Mouse (Mus musculus) forebrain, embryonic 15.5 days (tissue): ENCODE data around the gene Sept10. TPM values are rescaled to one million over a fixed set of nuclear protein-coding genes. Genes with fewer than 3 reads are reported as not detected.

ENCODE experiments used
- ATAC-seq: fragments of 200-750 bp; cut with Nextera tagmentation; replicated peaks from 2 replicates; pipeline ENCODE4 v1.8.0; 2017; ENCODE audit warnings: mild to moderate bottlenecking, moderate TSS enrichment, moderate library complexity
- H3K27ac ChIP-seq: fragments of 300-500 bp; sonication (generic); replicated peaks from 2 replicates; pipeline ENCODE4 v1.5.1; 2015; ENCODE audit warnings: mild to moderate bottlenecking, inconsistent platforms
- H3K27me3 ChIP-seq: fragments of 300-500 bp; sonication (generic); 2 replicates; pipeline ENCODE4 v1.6.1; 2015; ENCODE audit warnings: inconsistent platforms
- H3K36me3 ChIP-seq: fragments of 300-500 bp; sonication (generic); 2 replicates; pipeline ENCODE4 v1.6.1; 2015; ENCODE audit warnings: mild to moderate bottlenecking, inconsistent platforms
- H3K4me1 ChIP-seq: fragments of 300-500 bp; sonication (generic); 2 replicates; pipeline ENCODE4 v1.6.1; 2015; ENCODE audit warnings: inconsistent platforms
- H3K4me2 ChIP-seq: fragments of 300-500 bp; sonication (generic); replicated peaks from 2 replicates; pipeline ENCODE4 v1.6.1; 2015; ENCODE audit warnings: mild to moderate bottlenecking, inconsistent platforms
- H3K4me3 ChIP-seq: fragments of 300-500 bp; sonication (generic); 2 replicates; pipeline ENCODE4 v1.5.1; 2015; ENCODE audit warnings: mild to moderate bottlenecking, inconsistent platforms
- H3K9ac ChIP-seq: fragments of 300-500 bp; sonication (generic); replicated peaks from 2 replicates; pipeline ENCODE4 v1.6.1; 2015; ENCODE audit warnings: mild to moderate bottlenecking, inconsistent platforms
- H3K9me3 ChIP-seq: fragments of 300-500 bp; sonication (generic); 2 replicates; pipeline ENCODE4 v1.6.1; 2016; ENCODE audit warnings: inconsistent platforms
- WGBS: fragments of 180-500 bp; shearing (Covaris S2); methylation state at CpG from one replicate; pipeline ENCODE4 v1.1.7; 2015; ENCODE audit warnings: mixed read lengths; 5-methylcytosine and 5-hydroxymethylcytosine counted together
- polyA plus RNA-seq: library from polyadenylated mRNA; unstranded; fragments of >200 nt; fragmentation: Nextera tagmentation; extraction: Ambion mirVana; gene quantifications from 2 replicates; pipeline ENCODE4 v1.2.1, GENCODE M21; 2015

Gene Sept10
- polyA plus RNA-seq, 1 experiment from 2014 or later = 25.2 TPM

GRCm38 (mm10) chr10:59223301-59223700, 1.7 kb upstream of the Sept10 start:
- H3K4me1 ChIP-seq = peaks cover 38% of the 10 kb centered on the region
- H3K4me3 ChIP-seq = peak overlapping the region; percentile 88
- H3K36me3 ChIP-seq = no peaks in the 10 kb centered on the region
- 47% methylated on average over 14 of the region's 14 CpGs for WGBS
- H3K9ac ChIP-seq = peak overlapping the region; percentile 84
- H3K9me3 ChIP-seq = no peaks in the 10 kb centered on the region
- ATAC-seq = no peak
- H3K4me2 ChIP-seq = peak overlapping the region; percentile 99
- no peak overlapping the region for H3K27ac ChIP-seq
- H3K27me3 ChIP-seq = no peaks in the 10 kb centered on the region

GRCm38 (mm10) chr10:59222271-59223101, 839 bp upstream of the Sept10 start:
- Histone ChIP-seq H3K36me3 (no peaks in the 10 kb centered on the region), H3K27me3 (no peaks in the 10 kb centered on the region), H3K4me1 (peaks cover 38% of the 10 kb centered on the region), H3K27ac (peak overlapping the region; percentile 97; the same call in 1 of the 2 replicates), H3K9me3 (no peaks in the 10 kb centered on the region), H3K4me2 (peak overlapping the region; percentile 99), H3K4me3 (peak overlapping the region; percentile 88), H3K9ac (peak overlapping the region; percentile 84)
- 1% methylated on average over 49 of the region's 49 CpGs for WGBS
- peak; percentile 5 for ATAC-seq

GRCm38 (mm10) chr10:59220824-59221472, 699 bp downstream of the Sept10 start:
- H3K9ac ChIP-seq = peak overlapping the region; percentile 84
- H3K36me3 ChIP-seq = no peaks in the 10 kb centered on the region
- peak overlapping the region; percentile 99 for H3K4me2 ChIP-seq
- H3K9me3 ChIP-seq = no peaks in the 10 kb centered on the region
- H3K4me1 ChIP-seq = peaks cover 38% of the 10 kb centered on the region
- 2% methylated on average over 39 of the region's 39 CpGs for WGBS
- peak overlapping the region; percentile 88 for H3K4me3 ChIP-seq
- H3K27me3 ChIP-seq = no peaks in the 10 kb centered on the region
- peak overlapping the region; percentile 97 for H3K27ac ChIP-seq
- ATAC-seq = no peak

GRCm38 (mm10) chr10:59200011-59200410, 21.6 kb downstream of the Sept10 start:
- 0 out of 2 replicates have a peak, but pooled peaks cover under 1% of the 10 kb centered on the region for H3K4me1 ChIP-seq
- no peaks in the 10 kb centered on the region for H3K36me3 ChIP-seq
- H3K27me3 ChIP-seq = no peaks in the 10 kb centered on the region
- no peak overlapping the region for H3K27ac ChIP-seq
- H3K4me3 ChIP-seq = no peak overlapping the region
- ATAC-seq = no peak
- no peaks in the 10 kb centered on the region for H3K9me3 ChIP-seq
- no peak overlapping the region for H3K4me2 ChIP-seq
- H3K9ac ChIP-seq = no peak overlapping the region

GRCm38 (mm10) chr10:59196763-59197162, 24.9 kb downstream of the Sept10 start:
- Histone ChIP-seq H3K27me3 (no peaks in the 10 kb centered on the region), H3K4me1 (0 out of 2 replicates have a peak, but pooled peaks cover 4% of the 10 kb centered on the region), H3K4me3 (no peak overlapping the region), H3K4me2 (no peak overlapping the region), H3K27ac (no peak overlapping the region), H3K9ac (no peak overlapping the region), H3K9me3 (no peaks in the 10 kb centered on the region), H3K36me3 (no peaks in the 10 kb centered on the region)
- 94% methylated on average over 3 of the region's 3 CpGs for WGBS
- no peak for ATAC-seq

- H3K9me3 ChIP-seq = no peaks in the 10 kb centered on the region
- no peaks in the 10 kb centered on the region for H3K36me3 ChIP-seq
- no peak for ATAC-seq
- H3K4me3 ChIP-seq = no peak overlapping the region
- H3K27ac ChIP-seq = no peak overlapping the region
- H3K9ac ChIP-seq = no peak overlapping the region
- H3K4me1 ChIP-seq = 0 out of 2 replicates have a peak, but pooled peaks cover 4% of the 10 kb centered on the region
- WGBS = 81% methylated on average over 5 of the region's 5 CpGs
- no peaks in the 10 kb centered on the region for H3K27me3 ChIP-seq
- no peak overlapping the region for H3K4me2 ChIP-seq
Measured at GRCm38 (mm10) chr10:59194891-59195290, 26.8 kb downstream of the Sept10 start.

- Histone ChIP-seq H3K4me1 (no peaks in the 10 kb centered on the region), H3K4me2 (no peak overlapping the region), H3K27me3 (no peaks in the 10 kb centered on the region), H3K27ac (no peak overlapping the region), H3K36me3 (peaks cover 15% of the 10 kb centered on the region), H3K4me3 (no peak overlapping the region), H3K9me3 (no peaks in the 10 kb centered on the region), H3K9ac (no peak overlapping the region)
- 82% methylated on average over 3 of the region's 3 CpGs for WGBS
- no peak for ATAC-seq
Measured at GRCm38 (mm10) chr10:59182306-59182705, 39.3 kb downstream of the Sept10 start.

- Histone ChIP-seq H3K27me3 (no peaks in the 10 kb centered on the region), H3K9ac (no peak overlapping the region), H3K9me3 (no peaks in the 10 kb centered on the region), H3K27ac (no peak overlapping the region), H3K36me3 (peaks cover 21% of the 10 kb centered on the region), H3K4me3 (no peak overlapping the region), H3K4me1 (no peaks in the 10 kb centered on the region), H3K4me2 (no peak overlapping the region)
- no peak for ATAC-seq
- WGBS = 92% methylated on average over 3 of the region's 3 CpGs
Measured at GRCm38 (mm10) chr10:59179620-59180019, 42.0 kb downstream of the Sept10 start.

GRCm38 (mm10) chr10:59172539-59172938, 49.1 kb downstream of the Sept10 start:
- 94% methylated on average over 1 of the region's 1 CpGs for WGBS

GRCm38 (mm10) chr10:59171042-59171441, 50.6 kb downstream of the Sept10 start:
- 49% methylated on average over 3 of the region's 3 CpGs for WGBS
- Histone ChIP-seq H3K4me3 (no peak overlapping the region), H3K4me2 (no peak overlapping the region), H3K4me1 (no peaks in the 10 kb centered on the region), H3K36me3 (peaks cover 9% of the 10 kb centered on the region; the same call in 1 of the 2 replicates), H3K27me3 (no peaks in the 10 kb centered on the region), H3K9me3 (no peaks in the 10 kb centered on the region), H3K27ac (no peak overlapping the region), H3K9ac (no peak overlapping the region)
- ATAC-seq = no peak

More at GRCm38 (mm10) chr10:59172539-59172938, 49.1 kb downstream of the Sept10 start:
- Histone ChIP-seq H3K4me1 (no peaks in the 10 kb centered on the region), H3K27ac (no peak overlapping the region), H3K9me3 (no peaks in the 10 kb centered on the region), H3K36me3 (peaks cover 9% of the 10 kb centered on the region; the same call in 1 of the 2 replicates), H3K4me2 (no peak overlapping the region), H3K27me3 (no peaks in the 10 kb centered on the region), H3K9ac (no peak overlapping the region), H3K4me3 (no peak overlapping the region)
- no peak for ATAC-seq

- H3K4me2 ChIP-seq = no peak overlapping the region
- no peak overlapping the region for H3K4me3 ChIP-seq
- H3K27me3 ChIP-seq = no peaks in the 10 kb centered on the region
- H3K9me3 ChIP-seq = no peaks in the 10 kb centered on the region
- no peak overlapping the region for H3K9ac ChIP-seq
- no peak overlapping the region for H3K27ac ChIP-seq
- 75% methylated on average over 14 of the region's 14 CpGs for WGBS
- H3K36me3 ChIP-seq = peaks cover 7% of the 10 kb centered on the region; the same call in 1 of the 2 replicates
- no peaks in the 10 kb centered on the region for H3K4me1 ChIP-seq
- no peak for ATAC-seq
Measured at GRCm38 (mm10) chr10:59166104-59166944, 55.3 kb downstream of the Sept10 start.
